Mouse (Mus musculus): ENCODE results near the gene Rnh1.

The Rnh1 gene

GRCm38 (mm10) chr7:141164850-141165249 lies 7.8 kb downstream of the Rnh1 start:
- DNase-seq (ENCODE audit: low spot score) = peak; percentile 37

GRCm38 (mm10) chr7:141164397-141164796 lies 8.3 kb downstream of the Rnh1 start:
- no peak for DNase-seq (ENCODE audit: low spot score)

GRCm38 (mm10) chr7:141155362-141155761 lies 17.3 kb downstream of the Rnh1 start:
- no peak for DNase-seq (ENCODE audit: low spot score)

- peak; percentile 21 for DNase-seq (ENCODE audit: low spot score)
These were observed 24.0 kb downstream of the Rnh1 start for GRCm38 (mm10) chr7:141148639-141149038.

GRCm38 (mm10) chr7:141147044-141147443 lies 25.6 kb downstream of the Rnh1 start:
- no peak for DNase-seq (ENCODE audit: low spot score)

- no peak for DNase-seq (ENCODE audit: low spot score)
These were observed 26.5 kb downstream of the Rnh1 start for GRCm38 (mm10) chr7:141146043-141146595.

- DNase-seq (ENCODE audit: low spot score) = no peak
These were observed 27.3 kb downstream of the Rnh1 start for GRCm38 (mm10) chr7:141145403-141145802.

GRCm38 (mm10) chr7:141144650-141145049 lies 28.0 kb downstream of the Rnh1 start:
- no peak for DNase-seq (ENCODE audit: low spot score)

- DNase-seq (ENCODE audit: low spot score) = no peak
These were observed 28.8 kb downstream of the Rnh1 start for GRCm38 (mm10) chr7:141143861-141144260.

- DNase-seq (ENCODE audit: low spot score) = no peak
These were observed 29.5 kb downstream of the Rnh1 start for GRCm38 (mm10) chr7:141143112-141143511.

GRCm38 (mm10) chr7:141141326-141141725 lies 31.3 kb downstream of the Rnh1 start:
- no peak for DNase-seq (ENCODE audit: low spot score)

GRCm38 (mm10) chr7:141131904-141132755 lies 40.5 kb downstream of the Rnh1 start:
- DNase-seq (ENCODE audit: low spot score) = peak; percentile 32

GRCm38 (mm10) chr7:141131024-141131820 lies 41.4 kb downstream of the Rnh1 start:
- DNase-seq (ENCODE audit: low spot score) = peak; percentile 93

GRCm38 (mm10) chr7:141123517-141123856 lies 49.2 kb downstream of the Rnh1 start:
- DNase-seq (ENCODE audit: low spot score) = no peak

GRCm38 (mm10) chr7:141122689-141123516 lies 49.8 kb downstream of the Rnh1 start:
- DNase-seq (ENCODE audit: low spot score) = peak; percentile 100

- peak; percentile 67 for DNase-seq (ENCODE audit: low spot score)
These were observed 50.4 kb downstream of the Rnh1 start, which contains the start of gene Ptdss2 for GRCm38 (mm10) chr7:141122245-141122644. Gene Ptdss2 (plus strand): TSS chr7:141122382.

- DNase-seq (ENCODE audit: low spot score) = peak; percentile 86
These were observed 51.6 kb downstream of the Rnh1 start for GRCm38 (mm10) chr7:141121051-141121531.

GRCm38 (mm10) chr7:141120605-141121004 lies 52.1 kb downstream of the Rnh1 start:
- no peak for DNase-seq (ENCODE audit: low spot score)

GRCm38 (mm10) chr7:141119487-141119886 lies 53.2 kb downstream of the Rnh1 start:
- DNase-seq (ENCODE audit: low spot score) = peak; percentile 20

- peak; percentile 60 for DNase-seq (ENCODE audit: low spot score)
These were observed 55.0 kb downstream of the Rnh1 start, which contains the start of gene Ano9 for GRCm38 (mm10) chr7:141117636-141118035. Gene Ano9 (minus strand): TSS chr7:141117806.

- no peak for DNase-seq (ENCODE audit: low spot score)
These were observed 56.8 kb downstream of the Rnh1 start for GRCm38 (mm10) chr7:141115874-141116273.
